Mouse (Mus musculus): ENCODE measurements around the gene Med27. TPM values are rescaled to one million over a fixed set of nuclear protein-coding genes. Genes with fewer than 3 reads are reported as not detected.
A peak's percentile ranks its signal among the peaks of the same experiment; 100 is the strongest.

The Med27 gene
- total RNA-seq, 2 experiments from 2014 or later = 18.3 to 21.1 TPM

- no peak for DNase-seq
Measured at GRCm38 (mm10) chr2:29565570-29566433, 219.2 kb downstream of the Med27 start.

DNA sequence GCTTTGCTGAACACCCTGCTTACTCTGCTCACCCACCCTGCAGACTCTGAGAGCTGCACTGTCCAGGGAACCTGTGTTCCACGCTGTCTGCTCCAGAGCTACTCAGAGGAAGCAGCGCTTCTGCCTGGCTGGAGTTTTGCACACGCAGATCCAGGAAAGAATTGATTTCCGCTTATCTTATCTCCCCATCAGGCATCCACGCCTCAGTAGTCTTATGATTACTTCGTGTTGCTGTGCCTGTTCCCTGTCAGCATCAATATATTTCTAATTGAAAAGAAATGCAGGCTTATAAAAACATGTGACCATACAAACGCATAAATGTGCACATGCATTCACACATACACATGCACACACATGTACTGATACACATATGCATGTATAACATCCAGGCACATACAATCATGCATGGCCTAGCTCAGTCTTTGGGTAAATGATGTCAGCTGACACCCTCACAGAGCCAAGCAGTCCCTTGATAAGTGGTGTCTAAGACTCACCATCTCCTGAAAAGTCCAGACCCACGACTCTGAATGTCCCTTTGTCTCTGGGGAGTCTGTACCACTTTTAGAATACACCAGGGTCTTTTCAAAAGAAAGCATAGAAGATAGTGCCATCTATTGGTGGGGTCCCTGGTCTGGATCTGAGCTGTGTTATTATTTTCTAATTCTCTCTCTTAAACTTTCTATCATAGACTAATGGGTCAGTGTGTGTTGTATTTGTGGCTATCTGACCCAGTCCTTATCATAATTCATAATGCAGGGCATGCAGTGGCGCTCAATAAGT, 225.5 kb downstream of the Med27 start:
- no peak for DNase-seq

- DNase-seq = no peak
Measured at GRCm38 (mm10) chr2:29572811-29573427, 226.3 kb downstream of the Med27 start.

DNA sequence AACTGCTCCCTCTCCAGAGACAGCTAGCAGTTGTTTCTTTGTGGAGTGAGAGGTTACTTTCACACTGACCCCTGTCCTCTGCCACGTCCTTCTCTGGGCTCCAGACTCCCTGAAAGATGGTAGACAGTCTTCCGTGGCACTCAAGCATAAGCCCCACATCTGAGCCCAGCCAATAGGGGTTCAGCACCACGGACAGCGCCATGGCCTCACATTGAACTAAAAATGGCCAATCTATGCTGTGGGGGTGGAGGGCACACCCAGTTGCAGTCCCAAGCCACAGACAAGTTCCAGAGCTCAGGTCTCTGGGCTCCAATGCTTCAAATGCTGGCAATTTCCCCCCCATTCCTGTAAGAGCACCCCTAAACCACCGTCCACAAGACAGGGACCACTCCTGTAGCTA, 227.0 kb downstream of the Med27 start:
- peak; percentile 69 for DNase-seq

DNA sequence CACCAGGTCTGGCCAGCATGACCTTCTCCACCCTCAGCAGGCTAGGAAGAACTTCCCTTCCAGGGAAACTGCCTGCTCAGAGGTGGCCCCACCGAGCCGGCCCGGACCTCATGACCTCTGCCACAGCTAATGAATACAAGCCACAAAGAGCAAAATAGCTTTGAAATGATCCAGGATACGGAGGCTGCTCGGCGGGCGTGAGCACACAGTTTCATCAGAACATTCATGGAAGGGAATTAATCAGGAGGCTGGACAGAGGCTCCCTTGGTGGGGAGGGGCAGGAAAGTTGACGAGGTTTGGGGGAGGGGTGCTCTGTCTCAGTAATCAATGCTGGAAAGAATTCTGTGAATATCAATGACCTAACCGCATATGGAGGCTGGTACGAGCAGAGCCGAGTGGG, 227.6 kb downstream of the Med27 start:
- no peak for DNase-seq

Small RNA genes lying within 50 kb of the gene (microRNA-seq; reads per million reads assigned to microRNA genes)
- 0 reads per million in 2 experiments for gene Mir133c

Other genes starting within 250 kb of the Med27 start
- gene Setx, start 222.6 kb upstream of the Med27 start, total RNA-seq (2021) = 10 to 100 TPM; 27.6 to 29.2 TPM
- 10 to 100 TPM; 19.5 to 23.9 TPM for gene Ntng2, start 93.8 kb upstream of the Med27 start, total RNA-seq (2021)